Mouse (Mus musculus) ZHBTc4 (cell line): ENCODE measurements around the gene Fxyd6.
A peak's percentile ranks its signal among the peaks of the same experiment; 100 is the strongest.

Source experiments
- DNase-seq: peaks from one replicate; pipeline ENCODE4 v3.0.0-alpha.2; 2011; ENCODE audit warnings: low read depth, low spot score

Fxyd6 gene

GRCm38 (mm10) chr9:45376427-45376826, 6.4 kb downstream of the Fxyd6 start:
- no peak for DNase-seq

- no peak for DNase-seq
Measured at GRCm38 (mm10) chr9:45376883-45377282, 6.9 kb downstream of the Fxyd6 start.

- no peak for DNase-seq
Measured at GRCm38 (mm10) chr9:45380411-45381251, 10.6 kb downstream of the Fxyd6 start.

GRCm38 (mm10) chr9:45382336-45382735, 12.4 kb downstream of the Fxyd6 start:
- no peak for DNase-seq

- no peak for DNase-seq
Measured at GRCm38 (mm10) chr9:45382834-45383233, 12.8 kb downstream of the Fxyd6 start.

- DNase-seq = no peak
Measured at GRCm38 (mm10) chr9:45383883-45384282, 13.9 kb downstream of the Fxyd6 start.

- DNase-seq = no peak
Measured at GRCm38 (mm10) chr9:45386698-45387097, 16.7 kb downstream of the Fxyd6 start.

- peak; percentile 91 for DNase-seq
Measured at GRCm38 (mm10) chr9:45388385-45388994, 18.5 kb downstream of the Fxyd6 start.

GRCm38 (mm10) chr9:45389596-45389995, 19.6 kb downstream of the Fxyd6 start:
- DNase-seq = no peak

GRCm38 (mm10) chr9:45391299-45391698, 21.3 kb downstream of the Fxyd6 start:
- DNase-seq = peak; percentile 84

GRCm38 (mm10) chr9:45395218-45395617, 25.2 kb downstream of the Fxyd6 start:
- DNase-seq = no peak

GRCm38 (mm10) chr9:45395796-45396195, 25.8 kb downstream of the Fxyd6 start:
- DNase-seq = no peak

- DNase-seq = peak; percentile 46
Measured at GRCm38 (mm10) chr9:45398336-45398735, 28.4 kb downstream of the Fxyd6 start.

- DNase-seq = no peak
Measured at GRCm38 (mm10) chr9:45399434-45399833, 29.4 kb downstream of the Fxyd6 start, which contains the start of gene Fxyd2. TSS of gene Fxyd2 (plus strand) at chr9:45399669.

GRCm38 (mm10) chr9:45401851-45402250, 31.9 kb downstream of the Fxyd6 start:
- peak; percentile 48 for DNase-seq

GRCm38 (mm10) chr9:45402957-45403356, 33.0 kb downstream of the Fxyd6 start:
- peak; percentile 76 for DNase-seq

GRCm38 (mm10) chr9:45405694-45406093, 35.7 kb downstream of the Fxyd6 start:
- DNase-seq = no peak

GRCm38 (mm10) chr9:45406808-45407207, 36.8 kb downstream of the Fxyd6 start:
- DNase-seq = no peak

- DNase-seq = peak; percentile 83
Measured at GRCm38 (mm10) chr9:45407706-45408675, 38.0 kb downstream of the Fxyd6 start.

GRCm38 (mm10) chr9:45410193-45410592, 40.2 kb downstream of the Fxyd6 start:
- DNase-seq = no peak

GRCm38 (mm10) chr9:45410614-45411013, 40.6 kb downstream of the Fxyd6 start:
- DNase-seq = no peak

GRCm38 (mm10) chr9:45411111-45411510, 41.1 kb downstream of the Fxyd6 start:
- no peak for DNase-seq
